Mouse (Mus musculus) lung, adult 2 months (tissue): Measurements from ENCODE around the gene Ptpn1.

Source experiments
- CTCF ChIP-seq: fragments of 200-500 bp; IDR thresholded peaks from 2 replicates; pipeline ENCODE4 v1.5.1; 2011; ENCODE audit warnings: mild to moderate bottlenecking, low read length, control low read depth; ENCODE audit not compliant: insufficient read depth
- POLR2A ChIP-seq: fragments of 200-500 bp; IDR thresholded peaks from 2 replicates; pipeline ENCODE4 v1.6.1; 2011; ENCODE audit warnings: low read depth, mild to moderate bottlenecking, control low read depth, low read length, borderline replicate concordance; ENCODE audit errors: extremely low read depth

- no peak for TF ChIP-seq CTCF
- no peak for TF ChIP-seq POLR2A
Measured at GRCm38 (mm10) chr2:167989310-167989709, 57.5 kb downstream of the Ptpn1 start.
